Mouse (Mus musculus) left cerebral cortex, adult 18-20 months (tissue): ENCODE measurements around the gene Gm17655. TPM values are rescaled to one million over a fixed set of nuclear protein-coding genes. Genes with fewer than 3 reads are reported as not detected.
"Not testable (repeated sequence)": the region's sequence is repeated elsewhere in the genome, so short reads cannot be mapped to it uniquely, and the experiment has no call there.

Experiments
- DNase-seq, 2 experiments: peaks; one replicate each; pipeline ENCODE4 v3.0.0; 2021 to 2022; ENCODE audit warnings: low spot score in 2 of 2, mixed read lengths in 1 of 2
- total RNA-seq, 2 experiments: library from RNA; stranded (reverse); gene quantifications; 2 replicates each; pipeline ENCODE4 v1.2.3; 2021

Gm17655 gene
- total RNA-seq, 2 experiments from 2014 or later = 4.0 to 6.4 TPM

- no peak for DNase-seq
Measured at GRCm38 (mm10) chr5:110091546-110091945, 19.2 kb upstream of the Gm17655 start.

DNA sequence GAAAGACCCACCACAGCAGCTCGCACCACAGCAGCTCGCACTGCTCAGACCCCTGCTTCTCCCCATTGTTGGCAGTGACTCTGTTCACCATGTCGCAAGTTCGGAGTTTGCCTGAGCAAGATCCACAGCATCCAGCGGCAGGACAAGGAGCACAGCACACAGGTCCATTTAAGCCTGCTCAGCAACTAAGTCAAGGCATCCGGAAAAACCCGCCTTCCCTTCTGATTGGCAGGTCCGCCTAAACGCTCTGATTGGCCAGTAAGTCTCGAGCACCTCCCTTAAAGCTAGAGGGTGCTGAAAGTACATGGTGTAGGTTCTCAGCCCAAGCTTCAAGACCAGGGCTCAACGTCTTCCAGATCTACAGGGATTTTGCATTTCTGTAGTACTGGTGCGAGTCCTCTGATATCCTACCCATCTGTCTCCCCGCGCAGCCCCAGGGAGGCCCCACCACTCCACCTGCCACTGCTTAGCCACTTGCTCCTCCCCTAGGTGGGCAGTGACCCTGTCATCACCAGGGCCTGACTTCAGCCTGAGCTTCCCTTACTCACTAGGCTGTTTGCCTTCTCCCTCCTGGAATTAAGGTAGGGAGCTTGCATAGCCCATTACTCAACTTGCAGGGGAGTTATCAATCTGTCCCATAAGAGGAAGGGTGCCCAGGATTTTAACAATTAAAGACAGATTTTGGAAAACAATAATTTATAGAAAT is 14.0 kb upstream of the Gm17655 start:
- no peak for DNase-seq

DNA sequence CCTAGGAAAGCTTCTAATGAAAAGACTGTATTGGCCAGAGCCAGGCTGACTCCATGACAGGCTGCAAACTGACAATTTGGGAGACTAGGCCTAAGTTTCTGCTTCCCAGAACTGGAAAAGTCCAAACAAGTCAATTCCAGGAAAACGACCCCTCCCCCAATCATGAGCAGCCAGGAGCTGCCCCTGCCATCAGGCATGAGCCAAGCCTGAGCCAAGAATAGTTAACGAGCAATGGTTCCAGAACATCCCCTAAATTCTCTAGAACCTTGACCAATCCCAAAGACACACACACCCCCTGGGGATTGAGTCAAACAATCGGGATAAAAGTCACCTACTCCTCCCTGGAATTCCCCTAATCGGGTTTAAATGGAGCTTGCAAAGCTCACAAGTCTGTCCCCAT is 10.6 kb upstream of the Gm17655 start:
- DNase-seq = no peak

GRCm38 (mm10) chr5:110057637-110058408 is 14.5 kb downstream of the Gm17655 start:
- DNase-seq = peak; percentile 77 to 85

- peak; percentile 41 to 47 for DNase-seq
Measured at GRCm38 (mm10) chr5:110023694-110024427, 48.5 kb downstream of the Gm17655 start.

- DNase-seq = no peak
Measured at GRCm38 (mm10) chr5:110023273-110023672, 49.0 kb downstream of the Gm17655 start.

- not testable (repeated sequence) for DNase-seq
Measured at GRCm38 (mm10) chr5:110015775-110016174, 56.5 kb downstream of the Gm17655 start.

Other genes starting within 250 kb of the Gm17655 start
- 10 to 100 TPM; 32.3 to 34.4 TPM for gene Gm15446, start 149.1 kb downstream of the Gm17655 start, total RNA-seq
- gene Zfp932, start 76.0 kb downstream of the Gm17655 start, total RNA-seq = 10 to 100 TPM; 45.4 to 54.8 TPM
- gene Gm35315, start 21.9 kb upstream of the Gm17655 start, total RNA-seq = under 1 TPM; 0.40 to 0.53 TPM
- 10 to 100 TPM; 10.4 to 10.9 TPM for gene Plcxd1, start 27.5 kb upstream of the Gm17655 start, total RNA-seq
- gene Gtpbp6, start 35.7 kb upstream of the Gm17655 start, total RNA-seq = 10 to 100 TPM; 81.8 to 96.5 TPM
- gene Zfp605, start 37.6 kb upstream of the Gm17655 start, total RNA-seq = 10 to 100 TPM; 15.5 to 15.7 TPM
- 10 to 100 TPM; 42.3 to 54.0 TPM for gene Chfr, start 63.3 kb upstream of the Gm17655 start, total RNA-seq
- 10 to 100 TPM; 47.1 to 47.5 TPM for gene Golga3, start 104.2 kb upstream of the Gm17655 start, total RNA-seq
- 10 to 100 TPM; 41.8 to 45.2 TPM for gene Ankle2, start 158.5 kb upstream of the Gm17655 start, total RNA-seq
- gene Pgam5, start 197.4 kb upstream of the Gm17655 start, total RNA-seq = 10 to 100 TPM; 55.1 to 59.2 TPM
- 1 to 10 TPM; 7.9 to 9.5 TPM for gene Pxmp2, start 213.7 kb upstream of the Gm17655 start, total RNA-seq
- gene Pole, start 213.8 kb upstream of the Gm17655 start, total RNA-seq = 1 to 10 TPM in 1 of 2 experiments, under 1 TPM in 1; 0.73 to 1.0 TPM